Mouse (Mus musculus) hematopoietic stem cell, adult 5-6 weeks (primary cell): ENCODE measurements around the gene Smg1. TPM values are rescaled to one million over a fixed set of nuclear protein-coding genes. Genes with fewer than 3 reads are reported as not detected.

Experiments used
- ATAC-seq, 2 experiments: fragments of 125-278 bp in 1 of 2; replicated peaks in 1 of 2; 2 replicates each; pipeline ENCODE4 v1.8.0; 2016 to 2017; ENCODE audit warnings: inconsistent platforms in 2 of 2, mild to moderate bottlenecking in 2 of 2, moderate number of reproducible peaks in 2 of 2, low read depth in 1 of 2, moderate TSS enrichment in 1 of 2; ENCODE audit not compliant: low FRiP score in 2 of 2, poor library complexity in 2 of 2, severe bottlenecking in 2 of 2, insufficient read depth in 1 of 2, low TSS enrichment in 1 of 2
- total RNA-seq: library from RNA; stranded (forward); fragments of 172-1452, 232-1000 nt; gene quantifications from 2 replicates; pipeline ENCODE4 v1.2.3, GENCODE M21; 2017

The Smg1 gene
- total RNA-seq, 1 experiment from 2014 or later = 62.4 TPM

DNA sequence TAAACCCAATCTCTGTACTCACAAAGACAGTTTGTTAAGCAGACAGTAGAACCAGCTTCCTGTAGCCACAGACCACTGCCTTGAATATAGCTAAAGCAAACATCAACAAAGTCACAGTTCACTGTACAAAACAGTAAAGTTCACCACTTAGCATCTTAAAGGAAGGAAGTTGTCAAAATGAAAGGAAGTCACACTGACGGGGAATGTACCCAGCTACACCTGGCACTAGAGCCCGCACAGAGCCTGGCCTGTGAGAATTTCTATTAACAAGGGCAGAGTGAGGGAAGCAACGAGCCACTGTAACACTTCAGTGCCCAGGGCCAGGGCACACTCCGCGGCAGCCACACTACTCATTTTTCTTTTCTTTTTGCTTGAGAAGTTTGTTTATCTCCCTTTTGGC lies 123.5 kb downstream of the Smg1 start:
- peak; percentile 31 to 42 for ATAC-seq

DNA sequence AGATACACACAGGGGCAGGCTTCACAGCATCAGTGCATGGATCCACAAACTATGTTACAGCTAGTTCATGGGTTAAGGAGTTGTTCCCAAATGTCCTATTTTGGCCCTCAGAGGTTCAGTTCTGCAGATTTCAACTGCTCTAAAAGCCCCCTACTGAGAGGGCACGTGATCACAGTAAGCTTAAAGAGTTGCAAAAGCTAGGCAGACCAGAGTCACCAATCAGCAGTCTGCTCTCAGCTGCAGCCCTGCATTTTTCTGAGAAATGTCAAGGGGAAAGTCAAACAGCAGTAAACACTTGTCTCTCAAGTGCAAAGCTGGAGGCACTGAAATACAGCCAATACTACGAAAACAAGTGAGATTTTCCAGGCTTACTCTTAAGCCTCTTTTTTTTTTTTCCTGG lies 124.3 kb downstream of the Smg1 start:
- ATAC-seq = no peak

DNA sequence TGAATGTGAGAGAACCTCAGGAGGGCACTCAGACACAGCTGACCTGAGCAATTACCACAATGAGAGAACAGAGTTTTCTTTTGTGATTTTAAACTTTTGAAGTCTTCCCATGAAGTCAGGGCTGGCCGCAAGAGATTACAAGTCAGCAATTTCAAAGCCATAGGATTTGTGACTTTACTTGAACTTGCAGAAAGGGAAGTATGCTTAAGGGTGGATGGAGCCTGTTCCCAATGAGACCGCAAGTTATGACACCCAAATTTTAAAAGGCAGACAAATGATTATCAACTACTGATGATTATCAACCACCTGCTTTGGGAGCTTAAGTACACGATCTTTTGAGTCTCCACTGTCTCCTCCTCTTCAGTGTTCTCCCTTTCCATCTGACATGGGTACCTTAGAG lies 125.0 kb downstream of the Smg1 start:
- ATAC-seq = no peak

DNA sequence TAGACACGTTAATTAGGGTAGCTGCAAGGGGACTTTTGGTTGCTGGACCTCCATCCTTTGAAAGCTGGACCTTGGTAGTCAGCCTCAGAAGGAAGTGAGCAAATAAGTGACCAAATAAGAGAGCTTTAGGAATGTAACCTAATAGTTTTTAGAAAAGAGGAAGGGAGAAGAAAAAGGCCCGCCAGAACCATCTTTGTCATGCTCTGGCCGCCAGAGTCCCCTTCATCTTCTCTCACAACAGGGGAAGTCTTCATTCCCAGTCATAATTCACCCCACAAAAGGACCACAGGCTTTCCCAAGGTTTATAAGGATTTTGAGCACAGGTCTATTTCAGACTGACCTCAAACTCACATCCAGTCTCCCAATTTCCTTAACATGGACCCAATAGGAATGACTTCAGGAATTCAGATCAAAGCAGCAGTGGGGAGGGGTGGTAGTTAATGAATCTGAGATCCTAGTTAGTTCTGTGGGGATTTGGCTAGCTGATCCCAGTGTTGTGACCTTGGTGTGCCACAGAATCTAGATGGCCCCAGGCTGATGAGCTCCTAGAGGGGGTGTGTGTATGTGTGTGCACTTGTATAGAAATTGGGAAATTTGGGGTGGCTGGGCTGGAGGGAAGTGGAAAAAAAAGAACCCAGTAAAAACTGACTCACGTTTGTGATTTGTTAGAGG lies 125.8 kb downstream of the Smg1 start:
- no peak for ATAC-seq

DNA sequence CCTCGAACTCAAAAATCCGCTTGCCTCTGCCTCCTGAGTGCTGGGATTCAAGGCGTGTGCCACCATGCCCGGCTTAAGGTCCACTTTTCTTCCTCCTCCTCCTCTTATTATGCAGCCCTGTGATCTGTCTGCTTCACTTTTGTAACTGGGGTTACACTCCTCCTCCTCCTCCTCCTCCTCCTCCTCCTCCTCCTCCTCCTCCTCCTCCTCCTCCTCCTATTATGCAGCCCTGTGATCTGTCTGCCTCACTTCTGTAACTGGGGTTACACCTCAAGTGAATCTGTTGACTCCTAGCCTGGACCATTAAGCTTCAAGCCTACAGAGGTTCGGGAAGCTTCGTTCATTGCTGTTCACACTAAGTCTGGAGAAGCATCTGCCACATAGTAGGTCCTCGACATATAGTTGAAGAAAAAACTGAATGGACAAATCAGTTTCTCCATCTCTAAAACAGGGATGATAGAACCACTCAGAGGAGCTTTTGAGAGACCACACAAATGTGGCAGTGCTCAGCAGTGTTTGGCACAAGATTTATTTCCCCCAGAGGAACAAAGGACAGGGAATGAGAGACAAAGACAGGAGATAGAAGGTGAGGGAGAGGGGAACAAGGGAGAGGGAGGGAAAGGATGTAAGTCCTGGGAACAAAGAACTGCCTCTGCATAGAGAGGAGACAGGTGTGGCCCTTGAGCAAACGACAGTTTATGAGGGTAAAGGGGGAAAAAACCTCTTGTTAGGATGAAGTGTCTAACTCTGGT lies 126.5 kb downstream of the Smg1 start:
- ATAC-seq = no peak

DNA sequence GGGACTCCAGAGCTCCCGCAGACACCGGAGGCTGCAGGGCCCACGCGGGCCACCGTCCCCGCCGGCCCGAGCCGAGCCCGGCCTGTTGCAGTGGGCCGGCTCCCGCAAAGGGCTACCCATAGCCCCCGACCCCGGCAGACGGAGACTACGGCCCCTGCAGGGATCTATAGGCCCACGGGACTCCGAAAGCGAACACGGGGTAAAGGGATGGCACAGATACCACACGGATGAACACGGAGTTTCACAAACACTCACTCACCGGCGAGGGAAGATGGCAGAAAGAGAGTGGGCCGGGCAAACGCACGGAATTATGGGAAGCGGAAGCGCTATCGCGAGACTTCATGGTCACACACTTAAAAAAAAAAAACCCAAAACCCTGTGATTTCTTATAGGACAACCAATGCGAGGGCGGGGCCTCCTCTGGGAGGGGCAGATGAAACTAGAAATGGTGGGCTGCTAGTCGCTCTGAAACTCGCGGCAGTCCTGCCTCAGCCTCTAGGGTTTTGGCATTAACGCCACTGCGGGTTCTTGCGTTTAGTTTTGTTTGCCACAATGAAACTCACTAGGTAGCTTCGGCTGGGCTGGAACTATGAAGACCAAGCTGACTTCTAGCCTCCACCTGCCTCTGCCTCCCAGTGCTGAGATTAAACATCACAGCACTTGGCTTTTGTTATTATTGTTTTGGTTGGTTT lies 127.4 kb downstream of the Smg1 start, which contains the start of gene Rps15a:
Rps15a (minus strand) TSS at position 312 of the 692 bp plus-strand sequence.
- ATAC-seq = peak; percentile 72 to 84

DNA sequence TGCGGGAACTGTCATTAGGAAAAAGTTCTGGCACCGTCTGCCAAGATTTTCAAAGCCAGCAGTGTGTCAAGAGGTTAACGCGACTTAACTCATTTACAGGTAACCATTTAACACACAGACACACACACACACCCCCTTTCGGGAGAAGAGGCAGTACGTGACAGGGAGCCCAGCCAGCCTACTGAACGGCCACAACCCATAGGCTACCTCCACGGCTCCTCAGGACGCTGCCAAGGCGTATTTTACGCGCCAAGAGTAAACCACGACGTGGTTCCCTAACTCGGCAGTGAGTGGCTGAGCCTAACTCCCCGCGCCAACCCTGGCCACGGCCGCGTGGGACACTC lies 128.0 kb downstream of the Smg1 start:
- peak; percentile 11 to 20; a peak in 3 of 4 replicates for ATAC-seq

DNA sequence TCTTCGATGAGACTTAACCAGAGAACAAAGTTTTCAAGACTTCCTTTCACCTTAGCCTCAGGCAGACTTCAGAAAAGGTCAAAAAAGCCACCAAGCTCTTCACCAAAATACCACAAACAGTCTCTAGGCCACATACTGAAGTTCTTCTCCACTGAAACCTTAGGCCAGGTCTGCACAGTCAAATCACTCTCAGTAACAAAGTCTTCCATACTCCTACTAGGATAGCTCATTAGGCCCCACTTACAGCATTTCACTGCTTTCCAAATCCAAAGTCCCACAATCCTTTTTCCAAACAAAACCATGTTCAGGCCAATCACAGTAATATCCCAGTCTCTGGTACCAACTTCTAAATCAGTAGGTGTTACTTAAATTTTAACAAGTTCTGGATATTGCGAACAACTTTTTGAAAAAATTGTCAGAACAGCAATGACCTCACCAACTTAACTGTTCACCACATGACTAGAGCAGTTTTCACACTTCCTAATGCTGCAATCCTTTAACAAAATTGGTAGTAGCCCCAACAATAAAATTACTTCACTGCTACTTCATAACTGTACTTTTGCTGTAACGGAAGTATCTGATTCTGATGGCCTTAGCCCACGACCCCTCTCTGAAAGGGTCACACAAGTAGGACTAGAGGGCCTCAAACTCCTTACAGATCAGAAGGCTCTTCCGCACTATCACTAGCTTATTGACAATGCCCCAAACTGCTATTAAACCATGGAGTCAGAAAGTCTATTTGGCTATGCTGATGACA lies 129.8 kb downstream of the Smg1 start:
- no peak for ATAC-seq

DNA sequence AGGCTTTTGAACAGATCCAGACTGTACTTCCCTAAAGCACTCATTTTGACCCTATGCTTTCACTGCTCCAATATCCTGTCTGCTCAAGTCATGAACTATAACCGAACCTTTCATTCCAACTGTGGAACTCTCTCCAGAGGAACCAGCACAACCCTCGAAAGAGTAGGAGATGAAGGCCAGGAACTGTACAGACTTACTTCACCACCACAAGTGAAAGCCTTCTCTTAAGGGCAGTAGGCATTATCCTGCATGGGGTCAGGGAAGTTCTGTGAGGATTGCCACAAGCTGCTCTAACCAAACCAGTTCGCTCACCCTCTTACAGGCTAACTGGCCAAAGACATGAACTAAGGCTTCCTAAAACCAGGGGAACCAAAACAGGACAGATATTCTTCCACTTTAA lies 132.3 kb downstream of the Smg1 start:
- no peak for ATAC-seq

DNA sequence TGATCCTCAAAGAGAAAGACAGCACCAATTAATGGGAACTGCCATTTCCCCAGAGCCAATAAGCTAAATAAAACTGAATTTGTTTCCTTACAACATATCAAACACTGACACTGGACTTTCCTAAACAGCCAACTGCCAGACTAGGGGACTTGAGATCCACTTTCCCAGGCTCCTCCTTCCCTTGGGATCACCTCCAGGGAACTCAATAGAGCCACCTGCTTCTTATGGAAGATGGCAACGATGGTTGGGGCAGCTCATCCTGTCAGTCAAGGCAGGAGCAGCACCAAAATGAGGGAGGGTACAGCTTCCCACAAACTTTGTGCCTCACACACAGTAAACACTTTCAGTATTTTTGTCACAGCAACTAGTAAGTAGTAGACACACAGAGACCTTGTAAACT lies 135.8 kb downstream of the Smg1 start:
- no peak for ATAC-seq

DNA sequence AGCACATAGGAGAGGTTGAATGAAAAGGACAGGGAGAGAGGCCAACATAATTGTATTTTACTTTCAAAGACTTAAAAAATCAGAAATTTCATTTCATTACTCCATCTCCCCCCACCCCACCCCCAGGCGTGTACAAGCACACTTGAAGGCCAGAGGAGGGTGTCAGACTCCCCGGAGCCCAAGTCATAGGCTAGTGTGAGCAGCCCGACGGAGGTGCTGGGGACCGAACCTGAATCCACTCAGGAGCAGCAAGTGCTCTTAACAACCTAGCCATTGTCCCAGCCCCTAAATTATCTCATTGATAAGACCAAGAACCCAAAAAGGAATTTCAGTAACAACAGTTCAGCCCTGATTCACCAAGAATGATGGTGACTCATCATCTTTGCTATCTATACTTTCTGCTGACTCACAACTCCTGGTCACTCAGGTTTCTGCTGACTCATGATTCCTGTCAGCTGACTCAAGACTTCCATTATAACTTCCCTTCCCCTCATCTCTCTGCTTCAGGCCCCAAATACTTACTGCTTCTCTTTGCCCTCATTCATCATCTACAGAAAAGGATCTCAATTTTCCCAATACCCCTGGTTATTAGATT lies 138.9 kb downstream of the Smg1 start:
- ATAC-seq = no peak

DNA sequence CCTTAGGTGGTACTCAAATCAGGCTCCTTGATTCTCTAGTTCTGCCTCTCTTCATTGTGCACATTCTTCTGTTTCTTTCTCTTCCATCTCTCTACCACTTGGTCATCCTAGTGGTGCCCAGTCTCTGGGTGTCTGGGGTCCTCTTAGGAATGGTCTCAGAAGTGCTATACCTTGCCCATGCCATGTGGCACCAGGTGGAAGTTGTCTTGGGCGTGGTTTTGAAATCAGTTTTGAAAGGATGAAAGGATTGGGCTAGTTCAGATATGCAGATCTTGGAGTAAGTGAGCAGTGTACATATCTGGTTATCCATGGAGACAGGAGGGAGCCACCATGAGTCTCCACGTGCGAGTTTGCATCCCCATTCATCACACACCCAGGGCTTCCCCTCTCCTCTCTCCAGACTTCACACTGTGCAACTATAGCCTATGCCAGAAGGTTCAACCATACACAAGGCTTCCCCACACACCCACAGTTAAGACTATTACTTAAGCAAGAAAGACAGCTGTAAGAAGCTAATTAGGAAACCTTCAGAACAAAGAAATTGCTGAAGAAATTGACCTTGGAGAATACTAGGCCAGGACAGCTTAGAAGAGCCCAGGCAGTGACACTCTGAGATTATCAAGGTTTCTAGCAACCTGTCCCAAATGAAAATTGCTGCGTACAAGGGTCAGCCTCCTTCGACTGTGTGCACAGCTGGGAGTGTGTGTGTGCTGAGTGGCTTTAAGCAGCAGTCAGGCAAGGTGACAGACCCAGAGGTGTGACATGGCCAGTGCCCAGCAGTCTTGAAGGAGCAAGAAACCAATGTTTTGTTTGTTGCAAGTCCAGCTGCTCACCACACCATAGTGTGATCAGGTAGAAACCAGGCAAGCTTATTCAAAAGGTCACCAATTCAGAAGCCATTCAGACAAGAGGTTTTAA lies 139.7 kb downstream of the Smg1 start:
- no peak for ATAC-seq

DNA sequence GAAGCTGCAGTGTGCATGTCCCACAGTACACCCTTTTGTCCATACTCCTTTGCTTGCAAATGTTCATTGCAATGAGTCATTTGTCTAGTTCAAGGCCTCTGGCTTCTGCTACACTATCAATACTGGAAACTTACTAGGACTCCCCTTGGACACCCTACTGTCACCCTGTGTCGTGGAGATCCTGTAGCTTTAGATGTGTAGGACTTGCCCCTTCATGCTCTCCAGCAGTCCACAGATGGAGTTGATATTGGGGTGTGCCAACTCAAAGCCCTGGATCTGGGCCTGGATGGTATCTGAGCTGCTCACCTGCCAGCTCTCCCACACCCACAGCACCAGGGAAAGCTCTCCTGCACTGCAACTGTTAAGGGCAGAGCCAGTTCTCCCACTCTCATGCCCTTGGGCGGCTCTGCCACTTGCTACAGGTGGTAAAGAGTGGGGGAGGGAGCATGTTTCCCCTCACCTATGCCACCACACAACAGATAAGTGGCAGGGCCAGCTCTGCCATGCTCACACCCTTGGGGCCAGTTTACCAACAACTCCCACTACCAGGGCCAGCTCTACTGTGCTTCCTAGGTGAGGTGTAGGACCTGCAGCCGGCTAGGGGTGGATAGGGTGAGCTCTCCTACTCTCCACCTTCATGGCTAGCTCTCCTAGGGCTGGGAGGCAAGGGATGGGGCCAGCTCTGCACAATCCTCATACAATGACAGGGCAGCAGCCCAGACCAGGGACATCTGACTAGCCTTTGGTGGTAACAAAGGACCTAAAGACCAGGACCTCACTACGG lies 140.6 kb downstream of the Smg1 start:
- no peak for ATAC-seq

DNA sequence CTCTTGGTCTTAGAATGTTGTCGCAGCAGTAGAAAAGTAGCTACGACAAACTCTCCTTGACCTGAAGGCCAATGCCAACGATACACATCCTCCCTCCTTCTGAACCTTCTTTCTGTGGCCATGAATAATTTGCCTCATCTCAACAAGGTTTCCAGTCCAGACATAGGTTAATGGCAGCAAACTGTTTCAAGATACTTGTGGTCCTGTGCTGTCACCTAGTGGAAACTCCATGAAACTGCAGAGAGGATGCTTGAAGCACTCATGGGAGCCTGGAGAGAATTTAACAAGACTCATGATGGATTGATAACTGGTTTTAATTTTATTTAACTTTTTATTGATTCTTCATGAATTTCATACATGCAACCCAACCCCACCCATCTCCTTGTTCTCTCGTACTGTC lies 141.2 kb downstream of the Smg1 start:
- peak; percentile 53 to 60; a peak in 1 of 4 replicates for ATAC-seq

DNA sequence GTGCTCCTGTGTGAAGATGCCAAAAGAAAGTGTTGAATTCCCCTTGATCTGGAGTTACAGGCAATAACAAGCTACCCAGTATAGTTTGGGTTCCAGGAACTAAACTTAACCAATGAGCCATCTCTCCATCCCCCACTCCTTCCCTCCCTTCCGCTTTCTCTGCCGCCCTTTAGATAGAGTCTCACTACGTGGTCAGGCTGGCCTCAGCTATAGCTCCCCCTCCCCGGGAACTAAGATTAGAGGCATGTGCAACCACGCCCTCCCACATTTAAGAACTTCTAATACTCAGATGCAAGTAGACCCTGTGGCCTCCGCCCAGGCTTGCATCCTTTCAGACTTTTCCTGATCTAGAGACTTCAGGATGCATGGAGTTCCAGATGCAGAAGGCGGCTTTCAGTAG lies 145.9 kb downstream of the Smg1 start:
- ATAC-seq = no peak
